Mouse (Mus musculus): ENCODE data around the gene Speg. TPM values are rescaled to one million over a fixed set of nuclear protein-coding genes. Genes with fewer than 3 reads are reported as not detected.

Gene Speg
- total RNA-seq, 1 experiment from 2014 or later = not detected

- no peak for ATAC-seq (replicated peaks; ENCODE audit: insufficient number of reproducible peaks, low FRiP score, low TSS enrichment, poor library complexity, severe bottlenecking)
Measured at GRCm38 (mm10) chr1:75477966-75478290, 102.8 kb downstream of the Speg start.

- no peak for ATAC-seq (replicated peaks; ENCODE audit: insufficient number of reproducible peaks, low FRiP score, low TSS enrichment, poor library complexity, severe bottlenecking)
Measured at GRCm38 (mm10) chr1:75478497-75478896, 103.4 kb downstream of the Speg start.

- ATAC-seq (replicated peaks; ENCODE audit: insufficient number of reproducible peaks, low FRiP score, low TSS enrichment, poor library complexity, severe bottlenecking) = peak; percentile 85
Measured at GRCm38 (mm10) chr1:75478916-75479634, 104.0 kb downstream of the Speg start, which contains the start of the genes Chpf and Tmem198. TSS of gene Chpf (minus strand) at chr1:75479307. TSS of gene Tmem198 (plus strand) at chr1:75479532.

GRCm38 (mm10) chr1:75479635-75479989 is 104.5 kb downstream of the Speg start:
- ATAC-seq (replicated peaks; ENCODE audit: insufficient number of reproducible peaks, low FRiP score, low TSS enrichment, poor library complexity, severe bottlenecking) = no peak

- ATAC-seq (replicated peaks; ENCODE audit: insufficient number of reproducible peaks, low FRiP score, low TSS enrichment, poor library complexity, severe bottlenecking) = no peak
Measured at GRCm38 (mm10) chr1:75480036-75480435, 104.9 kb downstream of the Speg start.

GRCm38 (mm10) chr1:75480735-75481134 is 105.6 kb downstream of the Speg start:
- no peak for ATAC-seq (replicated peaks; ENCODE audit: insufficient number of reproducible peaks, low FRiP score, low TSS enrichment, poor library complexity, severe bottlenecking)

Other genes starting within 250 kb of the Speg start
- not detected in 3 replicates for gene Slc23a3, start 241.4 kb upstream of the Speg start, total RNA-seq (2017)
- gene Cnppd1, start 232.6 kb upstream of the Speg start, total RNA-seq (2017) = 82.6 to 107 TPM (median 99.6 TPM) in 3 replicates
- gene Retreg2, start 232.5 kb upstream of the Speg start, total RNA-seq (2017) = 24.7 to 70.3 TPM (median 47.7 TPM) in 3 replicates
- 40.9 to 48.3 TPM (median 44.9 TPM) in 3 replicates for gene Zfand2b, start 206.7 kb upstream of the Speg start, total RNA-seq (2017)
- 0.96 to 3.0 TPM (median 1.8 TPM) in 3 replicates for gene Abcb6, start 194.9 kb upstream of the Speg start, total RNA-seq (2017)
- 23.7 to 43.4 TPM (median 31.6 TPM) in 3 replicates for gene Ankzf1, start 183.1 kb upstream of the Speg start, total RNA-seq (2017)
- gene Atg9a, start 183.1 kb upstream of the Speg start, total RNA-seq (2017) = 14.6 to 21.0 TPM (median 20.4 TPM) in 3 replicates
- 9.2 to 12.8 TPM (median 9.2 TPM) in 3 replicates for gene Glb1l, start 164.5 kb upstream of the Speg start, total RNA-seq (2017)
- 35.5 to 62.5 TPM (median 42.0 TPM) in 3 replicates for gene Stk16, start 164.5 kb upstream of the Speg start, total RNA-seq (2017)
- gene Tuba4a, start 155.4 kb upstream of the Speg start, total RNA-seq (2017) = 55.7 to 63.9 TPM (median 58.5 TPM) in 3 replicates
- gene A630095N17Rik, start 143.2 kb upstream of the Speg start, total RNA-seq (2017) = not detected in 3 replicates
- gene Dnajb2, start 138.9 kb upstream of the Speg start, total RNA-seq (2017) = 22.6 to 64.3 TPM (median 30.7 TPM) in 3 replicates
- not detected in 3 replicates for gene Ptprn, start 110.8 kb upstream of the Speg start, total RNA-seq (2017)
- not detected in 3 replicates for gene Resp18, start 96.9 kb upstream of the Speg start, total RNA-seq (2017)
- gene Dnpep, start 57.3 kb upstream of the Speg start, total RNA-seq (2017) = 24.0 to 37.3 TPM (median 32.1 TPM) in 3 replicates
- gene Des, start 15.0 kb upstream of the Speg start, total RNA-seq (2017) = not detected in 3 replicates
- gene Gmppa, start 60.6 kb downstream of the Speg start, total RNA-seq (2017) = 39.2 to 56.0 TPM (median 55.4 TPM) in 3 replicates
- gene Asic4, start 75.1 kb downstream of the Speg start, total RNA-seq (2017) = not detected in 3 replicates
- gene Chpf, start 104.0 kb downstream of the Speg start, total RNA-seq (2017) = 3.6 to 11.4 TPM (median 4.3 TPM) in 3 replicates
- gene Tmem198, start 104.2 kb downstream of the Speg start, total RNA-seq (2017) = 0.21 to 3.7 TPM (median 0.86 TPM) in 3 replicates
- not detected in 3 replicates for gene Obsl1, start 131.2 kb downstream of the Speg start, total RNA-seq (2017)
- gene Inha, start 131.8 kb downstream of the Speg start, total RNA-seq (2017) = not detected in 3 replicates
- gene Stk11ip, start 146.2 kb downstream of the Speg start, total RNA-seq (2017) = 19.2 to 30.0 TPM (median 26.6 TPM) in 3 replicates
- 0.21 TPM in 1 of 3 replicates, not detected in the others for gene Slc4a3, start 171.0 kb downstream of the Speg start, total RNA-seq (2017)

Data from monocyte, adult 5-6 weeks (primary cell).